Mouse (Mus musculus) thymus, postnatal 14 days (tissue): ENCODE measurements around the gene Phf20.
A peak's percentile ranks its signal among the peaks of the same experiment; 100 is the strongest.

Source experiments
- DNase-seq: peaks from one replicate; pipeline ENCODE4 v3.0.0; 2021

The Phf20 gene

DNA sequence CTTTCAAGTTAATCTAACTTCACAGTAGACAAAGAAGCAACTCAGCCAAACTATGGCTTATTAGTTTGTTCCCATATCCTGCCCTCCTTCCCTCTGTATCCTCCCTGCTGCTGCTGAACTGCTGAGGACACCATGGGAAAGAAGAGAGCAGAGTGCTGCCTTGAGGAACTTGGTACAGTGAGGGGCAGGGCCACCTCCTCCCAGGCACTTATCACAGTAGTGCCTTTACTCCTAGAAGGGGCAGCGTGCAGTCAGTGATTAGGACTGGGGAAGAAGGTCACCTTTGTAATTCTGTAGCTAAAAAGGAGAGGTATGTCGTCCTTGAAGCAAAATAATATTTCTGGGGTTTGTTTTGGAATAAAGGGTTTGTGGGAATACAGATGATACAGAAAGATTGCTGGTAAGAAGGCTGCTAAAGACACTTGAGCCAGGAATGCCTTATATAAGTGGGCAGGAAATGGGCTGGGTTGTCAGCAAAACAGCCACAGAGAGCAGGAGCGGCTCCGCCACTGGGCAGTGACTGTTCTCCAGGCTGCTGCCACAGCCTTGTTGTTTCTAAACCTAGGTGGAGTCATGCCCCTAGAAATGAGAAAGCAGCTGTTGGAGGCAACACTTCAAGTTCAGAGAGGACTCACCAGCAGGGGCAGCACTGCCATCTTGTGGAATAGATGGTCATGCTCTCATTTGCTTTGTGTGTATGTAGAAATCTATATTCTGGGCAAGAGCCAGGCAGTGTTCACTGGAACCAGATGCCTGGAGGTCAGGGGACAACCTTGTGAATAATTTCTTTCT is 82.2 kb downstream of the Phf20 start:
- peak; percentile 88 for DNase-seq

DNA sequence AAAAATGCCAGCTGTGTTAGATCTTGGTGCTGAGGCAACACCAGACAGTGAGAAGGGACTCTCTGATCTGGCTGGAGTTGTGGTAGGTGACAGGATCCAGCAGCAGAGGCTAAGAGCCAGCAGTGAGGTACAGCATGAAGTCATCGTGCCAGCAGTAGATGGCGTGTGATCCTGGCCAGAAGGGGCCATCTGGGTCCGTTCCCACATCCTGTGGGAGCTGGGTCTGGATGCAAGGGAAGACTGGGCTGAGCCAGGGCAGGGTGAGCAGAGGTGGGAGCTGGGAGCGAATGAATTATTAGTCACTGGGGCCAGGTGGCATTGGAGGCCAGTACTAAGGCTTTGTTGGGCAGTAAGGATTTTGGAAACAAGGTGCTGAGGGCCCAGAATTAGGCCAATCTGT is 85.0 kb downstream of the Phf20 start:
- DNase-seq, result no peak

DNA sequence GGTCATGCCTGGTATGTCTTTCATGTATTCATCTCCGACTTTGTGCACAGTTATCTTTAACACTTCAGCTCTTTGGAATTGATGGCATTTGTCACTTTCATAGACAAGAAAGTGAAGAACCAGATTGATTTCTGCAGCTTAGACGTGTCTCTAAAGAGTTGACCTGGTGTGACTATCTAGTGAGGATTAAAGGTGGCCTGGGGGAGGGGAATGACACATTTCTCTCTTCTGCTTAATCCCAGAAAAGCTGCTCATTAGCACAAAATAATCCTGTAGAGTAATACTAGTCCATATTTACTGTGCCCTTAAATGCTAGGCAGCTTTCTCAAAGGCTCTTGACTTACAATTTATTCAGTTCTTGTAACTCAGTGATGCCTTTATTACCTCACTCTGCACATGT is 88.9 kb downstream of the Phf20 start:
- DNase-seq, result no peak

DNA sequence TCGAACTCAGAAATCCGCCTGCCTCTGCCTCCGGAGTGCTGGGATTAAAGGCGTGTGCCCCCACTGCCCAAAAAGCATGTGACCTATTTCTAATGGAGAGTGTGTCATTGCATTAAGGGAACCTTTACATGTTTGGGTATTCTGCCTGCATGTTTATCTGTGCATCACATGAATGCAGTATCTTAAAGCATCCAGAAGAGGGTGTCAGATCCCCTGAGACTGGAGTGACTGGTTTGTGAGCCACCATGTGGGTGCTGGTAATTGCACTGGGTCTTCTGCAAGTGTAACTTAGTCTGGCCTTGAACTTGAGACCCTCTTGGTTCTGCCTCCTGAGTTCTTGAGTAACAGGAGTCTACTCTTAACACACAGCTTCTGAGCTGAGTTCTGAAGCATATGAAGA is 90.5 kb downstream of the Phf20 start:
- no peak for DNase-seq

DNA sequence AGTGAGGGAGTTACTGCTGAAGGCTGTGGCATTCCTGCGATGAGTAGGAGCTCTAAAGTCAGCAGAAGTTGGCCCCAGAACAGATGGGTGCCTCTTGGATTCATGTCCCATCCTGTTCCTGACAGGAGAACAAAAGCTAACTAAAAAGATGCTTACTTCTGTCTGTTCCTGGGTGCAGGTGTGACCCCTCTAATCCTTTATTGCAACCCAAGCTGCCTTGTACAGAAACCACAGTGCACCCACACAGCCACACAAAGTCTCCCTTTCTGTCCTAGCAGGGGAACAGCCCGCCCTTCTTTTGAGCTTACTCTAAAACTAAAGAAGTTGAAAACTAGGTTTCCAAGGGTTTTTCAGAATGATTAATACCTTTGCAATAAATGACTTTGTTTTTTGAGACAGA is 92.0 kb downstream of the Phf20 start:
- DNase-seq, result peak; percentile 56

DNA sequence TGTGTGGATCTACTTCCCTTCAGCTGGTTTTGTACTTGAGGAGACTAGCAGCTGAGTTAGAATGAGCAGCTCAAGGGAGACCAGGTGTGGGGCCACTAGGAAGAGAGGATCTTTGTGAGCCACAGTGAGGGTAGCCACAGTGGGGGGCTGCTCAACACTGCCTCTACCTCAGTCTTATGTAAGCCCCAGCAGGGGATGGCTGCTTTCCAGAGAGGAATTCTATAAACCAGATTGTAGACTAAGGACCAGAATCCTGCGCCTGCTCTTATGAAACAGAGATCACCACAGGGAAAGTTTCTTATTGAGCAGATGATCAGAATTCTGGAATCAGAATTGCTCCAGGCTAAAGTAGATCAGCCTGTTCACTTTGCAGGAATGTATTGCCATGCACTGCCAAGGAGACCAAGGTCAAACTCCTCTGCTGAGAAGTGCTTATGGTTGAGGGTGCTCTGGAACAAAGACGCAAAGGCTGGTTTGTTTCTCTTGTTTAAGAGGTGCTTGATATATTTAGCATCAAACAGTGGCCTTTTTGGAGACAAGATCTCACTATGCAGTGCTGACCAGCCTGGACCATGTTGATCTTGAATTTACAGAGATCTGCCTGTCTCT is 93.4 kb downstream of the Phf20 start:
- peak; percentile 47 for DNase-seq

DNA sequence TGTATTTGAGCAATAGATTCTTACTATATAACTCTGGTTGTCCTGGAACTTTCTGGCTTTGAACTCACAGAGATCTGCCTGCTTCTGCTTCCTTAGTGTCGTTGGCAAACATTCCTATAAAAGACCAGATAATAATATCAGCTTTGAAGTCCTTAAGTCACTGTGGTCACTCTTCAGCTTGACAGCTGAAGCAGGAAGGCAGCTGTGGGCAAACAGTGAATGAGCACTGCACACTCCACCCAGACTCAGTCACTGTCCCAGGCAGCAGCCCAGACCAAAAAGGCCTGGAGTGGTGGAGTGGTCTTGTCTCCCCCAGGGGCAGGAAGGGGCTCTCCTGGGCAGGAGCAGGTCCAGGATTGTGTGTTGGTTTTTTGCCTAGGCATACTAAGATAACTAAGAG is 95.7 kb downstream of the Phf20 start:
- no peak for DNase-seq

DNA sequence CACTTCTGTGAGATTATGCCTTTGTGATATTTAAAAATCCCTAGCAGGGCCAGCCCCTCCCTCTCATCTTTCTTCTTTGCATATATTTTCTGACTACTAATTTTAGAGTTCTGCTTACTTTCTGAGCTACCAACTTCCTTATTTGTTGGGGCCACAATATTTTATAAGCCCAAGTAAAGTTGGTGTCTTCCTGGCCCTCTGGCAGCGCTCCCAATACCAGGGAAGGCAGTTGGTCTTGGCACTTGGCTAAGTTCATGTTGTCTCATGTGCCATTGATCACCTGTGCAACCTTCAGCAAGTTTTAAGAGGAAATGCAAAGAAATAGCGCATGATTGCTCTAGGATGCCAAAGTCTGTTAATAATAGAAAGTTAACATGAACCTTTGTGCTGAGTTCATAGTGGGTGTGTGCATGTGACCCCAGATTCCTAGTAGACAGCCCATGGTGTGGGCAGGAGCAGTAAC is 99.4 kb downstream of the Phf20 start:
- DNase-seq, result no peak

DNA sequence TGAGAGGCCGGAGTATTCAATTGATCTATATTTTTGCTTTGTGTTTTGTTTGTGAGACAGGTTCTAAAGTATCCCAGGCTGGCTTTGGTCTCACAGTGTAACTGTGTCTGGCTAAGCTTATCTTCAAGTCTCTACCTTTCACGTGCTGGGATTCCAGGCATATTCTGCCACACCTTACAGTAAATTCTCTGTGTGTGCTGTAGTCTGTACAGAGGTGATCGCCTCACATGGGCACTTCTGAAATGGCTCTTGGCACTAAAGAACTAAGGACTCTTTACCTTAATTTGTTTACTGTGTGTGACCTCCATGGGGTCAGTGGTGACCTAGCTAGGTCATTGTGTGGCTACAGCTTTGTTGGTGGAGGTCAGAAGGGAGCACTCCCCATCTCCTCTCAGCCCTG is 99.9 kb downstream of the Phf20 start:
- DNase-seq, result no peak

DNA sequence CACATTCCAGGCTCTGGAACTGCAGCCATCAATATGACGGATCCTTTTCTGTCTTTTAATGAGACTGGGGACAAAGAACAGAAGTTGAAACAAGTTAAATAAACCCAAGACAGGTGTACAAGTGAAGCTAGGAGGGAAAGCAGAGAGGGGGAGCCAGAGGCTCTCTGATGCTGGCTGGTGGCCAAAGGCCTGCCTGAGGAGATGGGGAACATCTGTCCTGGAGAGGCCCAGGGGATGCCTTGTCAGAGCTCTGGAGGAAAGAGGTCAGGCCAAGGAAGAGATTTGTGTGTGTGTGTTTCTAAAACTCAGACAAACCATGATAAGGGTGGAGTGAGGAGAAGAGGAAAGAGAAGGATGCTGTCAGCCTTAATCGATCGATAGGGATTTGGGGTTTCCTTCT is 101.4 kb downstream of the Phf20 start:
- no peak for DNase-seq

DNA sequence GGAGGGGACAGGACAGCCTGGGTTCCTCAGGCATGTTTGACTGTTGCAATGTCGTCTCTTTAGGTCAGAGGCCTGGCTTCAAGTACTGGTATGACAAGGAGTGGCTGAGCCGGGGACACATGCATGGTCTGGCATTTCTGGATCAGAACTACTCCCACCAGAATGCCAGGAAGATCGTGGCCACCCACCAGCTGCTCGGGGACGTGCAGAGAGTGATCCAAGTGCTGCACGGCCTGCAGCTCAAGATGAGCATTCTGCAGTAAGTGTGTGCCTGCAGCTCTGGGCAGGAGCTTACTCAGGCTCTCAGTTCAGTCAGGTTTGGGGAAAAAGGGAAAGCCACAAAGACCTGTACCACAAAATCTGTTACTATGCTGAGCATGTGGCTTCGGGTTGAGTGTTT is 102.2 kb downstream of the Phf20 start:
- no peak for DNase-seq

DNA sequence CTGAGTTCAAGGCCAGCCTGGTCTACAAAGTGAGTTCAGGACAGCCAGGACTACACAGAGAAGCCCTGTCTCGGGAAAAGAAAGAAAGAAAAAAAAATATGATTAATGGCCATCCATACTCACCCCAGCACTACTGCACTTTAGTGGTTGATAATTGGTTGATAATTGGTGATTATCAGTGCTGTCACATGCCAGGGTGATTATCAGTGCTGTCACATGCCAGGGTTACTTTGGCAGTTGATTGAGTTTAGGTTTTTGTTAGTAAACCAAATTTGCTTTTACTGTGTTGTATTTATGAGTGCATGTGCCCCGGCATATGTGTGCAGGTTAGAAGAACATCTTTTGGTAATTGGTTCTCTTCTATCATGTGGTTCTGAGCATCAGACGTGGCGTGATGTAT is 105.8 kb downstream of the Phf20 start:
- DNase-seq, result no peak

DNA sequence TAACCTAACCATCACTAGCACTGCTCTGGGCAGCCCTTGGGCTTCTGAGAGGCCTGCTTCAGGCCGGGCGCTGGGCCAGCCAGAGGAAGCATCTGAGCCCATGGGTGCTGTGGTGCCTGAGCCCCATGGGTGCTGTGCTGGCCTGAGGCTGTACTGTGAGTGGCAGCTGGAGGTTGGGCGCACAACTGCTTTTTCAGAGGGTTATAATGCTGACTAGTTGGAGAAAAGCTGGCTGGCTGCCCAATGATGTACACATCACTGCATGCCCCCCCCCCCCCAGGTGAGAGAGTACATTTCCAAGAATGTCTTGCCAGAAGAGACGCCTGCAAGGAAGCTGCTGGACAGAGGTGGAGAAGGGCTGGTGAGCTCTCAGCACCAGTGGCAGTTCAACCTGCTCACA is 108.1 kb downstream of the Phf20 start:
- DNase-seq, result no peak

DNA sequence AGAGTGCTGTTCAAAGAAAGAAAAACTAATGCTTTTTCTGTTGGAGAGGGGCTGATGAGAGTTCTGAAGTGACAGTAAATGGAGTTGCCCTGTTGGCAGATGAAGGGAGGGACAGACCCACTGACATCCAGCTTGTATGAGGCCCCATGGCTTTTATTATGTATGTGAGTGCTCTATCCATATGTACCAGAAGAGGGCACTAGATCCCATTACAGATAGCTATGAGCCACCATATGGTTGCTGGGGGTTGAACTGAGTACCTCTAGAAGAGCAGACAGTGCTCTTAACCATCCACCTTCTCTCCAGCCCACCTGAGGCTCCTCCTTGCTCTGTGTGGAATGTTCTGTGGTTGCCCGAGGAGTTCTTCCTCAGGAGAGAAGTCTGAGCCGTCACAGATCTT is 109.6 kb downstream of the Phf20 start:
- DNase-seq, result peak; percentile 36

DNA sequence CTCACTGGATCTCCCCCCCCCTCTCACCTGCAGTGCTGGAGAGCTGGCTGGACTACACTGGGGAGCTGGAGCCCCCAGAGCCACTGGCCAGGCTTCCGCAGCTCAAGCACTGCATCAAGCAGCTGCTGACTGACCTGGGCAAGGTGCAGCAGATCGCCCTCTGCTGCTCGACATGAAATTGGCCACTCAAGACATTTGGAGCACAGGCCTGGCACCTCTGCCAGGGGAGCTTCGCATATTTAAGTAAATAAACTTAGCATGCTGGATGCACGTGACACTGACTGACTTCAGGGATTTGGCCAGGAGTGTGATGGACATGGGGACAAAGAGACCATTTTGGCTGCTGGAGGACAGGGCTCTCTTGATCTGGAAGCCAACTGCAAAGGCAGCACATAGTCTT is 111.0 kb downstream of the Phf20 start:
- peak; percentile 15 for DNase-seq

DNA sequence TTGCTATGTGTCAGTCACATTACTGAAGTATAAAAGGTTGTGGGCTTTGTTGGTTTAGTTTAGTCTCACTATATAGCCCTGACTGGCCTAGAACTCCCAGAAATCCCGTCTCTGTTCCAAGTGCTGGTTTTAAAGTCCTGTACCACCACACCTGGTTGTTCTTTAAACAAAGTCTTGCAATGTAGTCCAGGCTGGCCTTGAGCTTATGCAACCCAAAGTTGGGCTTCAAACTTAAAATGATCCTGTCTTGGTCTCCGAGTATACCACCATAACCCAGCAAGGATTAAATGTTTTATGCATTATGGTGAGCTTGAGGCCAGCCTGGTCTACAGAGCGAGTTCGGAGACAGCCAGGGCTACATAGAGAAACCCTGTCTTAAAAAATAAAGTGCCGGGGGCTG is 113.7 kb downstream of the Phf20 start:
- DNase-seq, result no peak

DNA sequence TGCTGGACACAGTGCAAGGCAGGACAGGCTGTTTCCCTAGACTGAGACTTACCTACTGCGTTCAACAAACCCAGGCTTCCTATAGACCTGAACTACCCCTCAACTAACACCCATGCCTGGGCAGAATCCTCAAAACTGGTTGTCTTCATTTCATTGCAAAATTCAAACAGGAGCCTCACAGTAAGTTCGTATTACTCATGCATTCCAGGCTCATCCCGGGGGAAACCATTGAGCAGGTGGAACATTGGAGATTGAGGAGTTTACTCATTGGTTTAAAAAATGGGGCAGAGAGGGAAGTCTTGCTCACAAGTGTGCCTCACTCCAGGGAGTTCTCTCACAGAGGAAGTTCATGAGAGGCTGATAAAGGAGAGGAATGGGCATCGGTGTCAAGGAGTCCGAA is 114.2 kb downstream of the Phf20 start:
- DNase-seq, result no peak

DNA sequence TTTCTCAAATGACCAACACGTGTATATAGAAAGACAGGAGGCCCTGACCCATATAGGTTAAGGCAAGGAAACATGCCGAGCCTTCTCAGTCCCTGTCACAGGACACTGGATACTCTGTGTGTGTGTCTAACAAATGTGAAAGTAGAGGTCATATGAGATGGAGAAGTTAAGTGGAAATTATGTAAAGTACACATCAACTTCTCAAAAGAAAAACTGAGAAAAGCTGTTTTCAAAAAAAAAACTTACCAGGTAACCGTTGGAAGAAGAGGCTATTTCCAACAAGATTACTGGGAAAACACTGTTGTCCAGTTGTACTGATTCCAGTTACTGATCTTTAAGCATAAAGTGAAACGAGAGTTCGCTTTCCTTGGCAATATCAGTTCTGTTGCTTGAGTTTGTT is 114.7 kb downstream of the Phf20 start:
- no peak for DNase-seq

DNA sequence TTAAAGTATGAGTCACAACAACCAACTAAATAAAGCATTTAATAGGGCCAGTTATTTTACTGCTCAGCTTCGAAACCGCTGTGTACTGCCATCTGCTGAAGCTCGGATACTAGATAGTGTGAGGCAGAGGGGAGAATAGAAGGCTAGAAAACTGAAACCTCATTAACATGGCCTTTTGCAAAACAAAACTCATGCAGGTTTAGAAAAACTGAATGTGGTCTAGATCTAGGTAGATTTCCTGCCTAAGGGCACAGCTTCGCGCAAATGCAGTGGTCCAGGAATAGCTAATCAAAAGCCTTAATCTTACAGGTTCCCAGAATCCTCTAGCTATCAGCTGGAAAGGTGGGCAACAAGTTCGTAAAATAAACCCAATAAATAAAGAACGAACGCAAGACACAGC is 115.2 kb downstream of the Phf20 start:
- no peak for DNase-seq

DNA sequence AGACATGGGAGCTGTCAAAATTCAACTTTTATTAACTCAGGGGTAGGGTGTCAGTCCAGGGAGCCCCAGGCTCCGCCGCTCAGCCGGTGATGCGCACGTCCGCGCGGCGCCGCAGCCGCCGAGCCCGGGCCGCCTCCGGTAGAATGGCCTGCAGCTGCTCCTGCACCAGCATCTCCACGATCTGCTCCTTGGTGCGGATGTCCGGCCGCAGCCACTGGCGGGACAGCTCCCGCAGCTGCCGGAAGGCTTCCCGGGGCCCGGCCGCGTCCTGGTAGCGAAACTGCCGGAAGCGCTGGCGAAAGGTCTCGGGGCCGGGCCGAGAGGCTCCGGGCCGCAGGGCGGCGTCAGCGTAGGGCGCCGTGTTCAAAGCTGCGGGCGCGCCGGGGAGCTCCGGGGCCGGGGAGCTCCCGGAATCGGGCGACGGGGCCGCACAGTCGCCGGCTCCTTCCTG is 115.6 kb downstream of the Phf20 start:
- peak; percentile 71 for DNase-seq

DNA sequence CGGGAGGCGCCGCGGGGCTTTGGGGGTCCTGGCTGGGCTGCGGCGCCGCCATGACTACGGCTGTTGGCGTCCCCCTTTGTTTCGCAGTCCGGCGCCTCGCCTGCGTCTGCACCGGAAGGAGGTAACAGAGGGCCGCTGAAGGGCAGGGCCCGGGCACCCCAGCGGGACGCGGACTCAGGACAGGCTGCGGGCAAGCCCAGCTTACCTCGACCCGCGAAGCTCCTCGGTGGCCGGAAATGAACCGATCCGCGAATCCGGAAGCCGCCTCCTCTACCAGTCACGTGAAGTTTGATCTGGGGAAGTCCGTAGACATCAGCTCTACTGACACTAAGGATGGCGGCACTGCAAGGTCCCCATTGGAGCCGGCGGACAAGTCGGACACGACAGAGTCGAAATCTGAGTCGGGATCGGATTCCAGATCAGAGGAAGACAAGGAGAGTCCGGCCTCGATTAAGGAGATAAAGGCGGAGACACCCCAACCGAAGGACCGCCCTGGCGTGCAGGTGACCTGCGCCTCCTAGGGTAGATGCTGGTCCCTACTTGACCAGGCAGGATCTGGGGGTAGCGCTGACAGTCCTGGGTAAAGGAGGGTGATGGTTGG is 116.1 kb downstream of the Phf20 start, which contains the start of the genes Cnbd2 and Scand1:
TSS of gene Cnbd2 (plus strand) at position 3 of the 601 bp plus-strand sequence.
TSS of gene Scand1 (minus strand) at position 408 of the 601 bp plus-strand sequence.
- DNase-seq, result peak; percentile 85

DNA sequence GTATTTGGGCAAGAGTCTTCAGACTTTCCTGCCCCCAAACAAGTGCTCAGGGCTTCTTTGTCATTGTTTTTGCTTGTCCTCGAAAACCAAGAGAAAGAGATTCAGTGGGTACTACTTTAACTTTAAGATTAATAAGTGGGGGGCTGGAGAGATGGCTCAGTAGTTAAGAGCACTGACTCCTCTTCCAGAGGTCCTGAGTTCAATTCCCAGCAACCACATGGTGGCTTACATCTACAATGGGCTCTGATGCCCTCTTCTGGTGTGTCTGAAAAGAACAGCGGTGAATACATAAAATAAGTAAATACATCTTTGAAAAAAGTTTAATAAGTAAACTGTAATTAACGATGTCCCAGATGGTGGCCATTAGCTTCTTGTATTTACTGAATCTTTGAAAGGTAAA is 116.9 kb downstream of the Phf20 start:
- DNase-seq, result no peak

DNA sequence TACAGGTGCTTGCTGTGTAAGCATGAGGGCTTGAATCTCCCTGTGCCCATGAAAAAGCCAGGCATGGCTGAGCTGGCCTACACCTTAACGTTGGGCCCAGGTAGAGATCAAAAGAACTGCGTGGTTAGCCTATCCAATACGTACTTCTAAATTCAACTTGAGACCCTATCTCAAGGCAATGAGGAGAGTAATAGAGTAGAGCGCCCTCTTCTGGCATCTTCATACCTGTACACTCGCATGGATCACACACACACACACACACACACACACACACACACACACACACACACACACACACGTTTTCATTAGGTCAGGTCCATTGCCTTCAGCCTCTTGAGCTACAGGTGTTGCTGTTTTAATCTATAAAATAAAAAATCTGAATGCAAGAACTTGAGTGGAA is 118.5 kb downstream of the Phf20 start:
- no peak for DNase-seq

DNA sequence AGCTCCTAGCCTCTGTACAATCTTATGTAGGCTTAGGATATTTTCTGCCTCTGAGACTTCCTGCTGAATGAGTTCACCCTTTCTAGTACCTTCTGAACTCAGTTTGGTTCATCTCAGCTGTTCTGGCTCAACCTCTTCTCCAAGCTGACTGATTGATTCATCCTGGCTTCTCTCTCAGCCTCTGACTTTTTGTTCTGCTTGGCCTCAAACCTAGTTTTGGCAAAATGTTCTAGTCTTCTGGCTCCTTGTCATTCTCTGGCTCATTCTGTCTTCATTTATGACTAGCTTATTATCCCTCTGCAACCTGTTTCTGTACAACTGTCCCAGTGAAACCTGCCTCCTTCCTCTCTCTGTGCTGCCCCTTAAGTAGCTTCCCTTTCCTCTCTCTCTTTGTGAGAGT is 122.2 kb downstream of the Phf20 start:
- no peak for DNase-seq
